14 mouse cellular contexts compared by ENCODE assay signal in the genomic region with DNA sequence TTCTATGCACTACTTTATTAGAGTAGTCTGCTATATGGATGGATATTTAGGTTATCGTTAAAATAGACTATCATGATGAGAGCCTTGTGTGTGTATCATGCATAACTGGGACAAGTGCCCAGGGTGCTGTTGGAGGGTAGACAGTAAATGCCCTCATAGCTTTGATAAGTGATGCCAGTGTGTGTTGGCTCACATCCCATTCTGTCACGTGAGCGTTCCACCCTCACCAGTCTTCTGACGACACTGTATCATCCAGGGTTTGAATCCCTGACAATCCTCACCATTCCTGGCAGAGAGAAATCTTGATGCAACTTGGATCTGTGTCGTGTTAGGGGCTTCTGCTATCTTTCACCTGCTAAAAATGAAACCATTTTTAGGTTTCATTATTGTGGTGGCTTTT. TPM values are rescaled to one million over a fixed set of nuclear protein-coding genes. Genes with fewer than 3 reads are reported as not detected.
A peak's percentile ranks its signal among the peaks of the same experiment; 100 is the strongest.
ATAC-seq lines count a peak whose summit lies in the region.
"Had no signal": no experiment of that assay in that cellular context is flagged by ENCODE, and none has a peak within 500 bp of the region (broad histone marks: within the 10 kb centered on the region; RNA-seq: fewer than 3 reads in every experiment).

No protein-coding gene starts in this region.

- WGBS in heart, embryonic 14.5 days: 30% methylated on average over 5 of the region's 5 CpGs
- 53% methylated on average over 5 of the region's 5 CpGs for WGBS in heart, embryonic 12.5 days
- 73% methylated on average over 5 of the region's 5 CpGs for WGBS in hindbrain, embryonic 16.5 days

- ATAC-seq in heart, embryonic 14.5 days (ENCODE audit: insufficient number of reproducible peaks, insufficient read depth, low FRiP score, low read depth): no peak
- ATAC-seq in heart, embryonic 12.5 days (ENCODE audit: insufficient number of reproducible peaks, low FRiP score): no peak
- ATAC-seq in megakaryocyte, adult 5-6 weeks (ENCODE audit: poor library complexity, severe bottlenecking): no peak; the same call in 1 of the 2 replicates
- ATAC-seq in common myeloid progenitor, adult 5-6 weeks (replicated peaks; ENCODE audit: low read depth, poor library complexity, severe bottlenecking): peak; percentile 9
- ATAC-seq in cerebellum, adult (ENCODE audit: insufficient number of reproducible peaks, low FRiP score, low TSS enrichment): no peak
- ATAC-seq in hindbrain, embryonic 16.5 days: no peak
- ATAC-seq: activated CD4-positive, CD25-positive, alpha-beta regulatory T cell, adult 4 months had no signal

- no peaks in the 10 kb centered on the region for H3K27me3 ChIP-seq in heart, embryonic 14.5 days (ENCODE audit: control insufficient read depth, insufficient read depth, low read length)
- H3K27me3 ChIP-seq in heart, embryonic 12.5 days (replicated peaks): no peaks in the 10 kb centered on the region
- peaks cover 2% of the 10 kb centered on the region for H3K27me3 ChIP-seq in megakaryocyte, embryonic 14.5 days (replicated peaks)
- no peaks in the 10 kb centered on the region for H3K27me3 ChIP-seq in hindbrain, embryonic 16.5 days (replicated peaks; ENCODE audit: control insufficient read depth, insufficient read depth, low read length)
- H3K27me3 ChIP-seq: forebrain, embryonic 12.5 days; kidney, embryonic 15.5 days; neural tube, embryonic 15.5 days; stomach, embryonic 15.5 days had no signal

- H3K36me3 ChIP-seq in heart, embryonic 14.5 days (ENCODE audit: control insufficient read depth, insufficient read depth, low read length): peaks cover 40% of the 10 kb centered on the region
- H3K36me3 ChIP-seq in heart, embryonic 12.5 days: peaks cover 44% of the 10 kb centered on the region
- H3K36me3 ChIP-seq in megakaryocyte, embryonic 14.5 days (replicated peaks; ENCODE audit: low read length): peaks cover 38% of the 10 kb centered on the region
- no peaks in the 10 kb centered on the region for H3K36me3 ChIP-seq in hindbrain, embryonic 16.5 days (ENCODE audit: control insufficient read depth, insufficient read depth, low read length)
- H3K36me3 ChIP-seq: forebrain, embryonic 12.5 days; neural tube, embryonic 15.5 days had no signal

- H3K4me2 ChIP-seq in heart, embryonic 14.5 days (ENCODE audit: low read length): no peak overlapping the region; the same call in 1 of the 2 replicates
- H3K4me2 ChIP-seq in heart, embryonic 12.5 days: no peak overlapping the region
- no peak overlapping the region for H3K4me2 ChIP-seq in hindbrain, embryonic 16.5 days (ENCODE audit: low read length)
- H3K4me2 ChIP-seq: forebrain, embryonic 12.5 days; kidney, embryonic 15.5 days; neural tube, embryonic 15.5 days; stomach, embryonic 15.5 days had no signal

- peaks cover 13 to 26% of the 10 kb centered on the region in 2 experiments for H3K4me1 ChIP-seq in heart, embryonic 14.5 days (ENCODE audit: control insufficient read depth in 2 of 2, insufficient read depth in 2 of 2, low read length in 2 of 2)
- H3K4me1 ChIP-seq in heart, embryonic 12.5 days (replicated peaks): peaks cover 35% of the 10 kb centered on the region
- H3K4me1 ChIP-seq in megakaryocyte, embryonic 14.5 days: peaks cover 34% of the 10 kb centered on the region
- no peaks in the 10 kb centered on the region for H3K4me1 ChIP-seq in hindbrain, embryonic 16.5 days (ENCODE audit: control insufficient read depth, insufficient read depth, low read depth, low read length)
- H3K4me1 ChIP-seq: forebrain, embryonic 12.5 days; neural tube, embryonic 15.5 days; stomach, embryonic 15.5 days had no signal

- H3K9ac ChIP-seq in heart, embryonic 14.5 days (ENCODE audit: low read length): no peak overlapping the region
- H3K9ac ChIP-seq in heart, embryonic 12.5 days: no peak overlapping the region
- no peak overlapping the region for H3K9ac ChIP-seq in hindbrain, embryonic 16.5 days (ENCODE audit: low read depth, low read length)
- H3K9ac ChIP-seq: forebrain, embryonic 12.5 days; kidney, embryonic 15.5 days; neural tube, embryonic 15.5 days; stomach, embryonic 15.5 days had no signal

- no peak overlapping the region for H3K4me3 ChIP-seq in heart, embryonic 14.5 days (ENCODE audit: control insufficient read depth in 1 of 2, insufficient read depth in 1 of 2, low read depth in 1 of 2, low read length in 2 of 2)
- no peak overlapping the region for H3K4me3 ChIP-seq in heart, embryonic 12.5 days
- peak overlapping the region; percentile 44 for H3K4me3 ChIP-seq in megakaryocyte, embryonic 14.5 days (replicated peaks)
- no peak overlapping the region for H3K4me3 ChIP-seq in hindbrain, embryonic 16.5 days (ENCODE audit: low read length)
- H3K4me3 ChIP-seq: forebrain, embryonic 12.5 days; heart, adult 2 months; kidney, embryonic 15.5 days; neural tube, embryonic 15.5 days; stomach, embryonic 15.5 days had no signal

- H3K9me3 ChIP-seq in heart, embryonic 14.5 days (ENCODE audit: control insufficient read depth, low read length): no peaks in the 10 kb centered on the region
- no peaks in the 10 kb centered on the region for H3K9me3 ChIP-seq in heart, embryonic 12.5 days (replicated peaks)
- H3K9me3 ChIP-seq in megakaryocyte, embryonic 14.5 days: no peaks in the 10 kb centered on the region
- H3K9me3 ChIP-seq in hindbrain, embryonic 16.5 days (ENCODE audit: control insufficient read depth, low read length): no peaks in the 10 kb centered on the region
- H3K9me3 ChIP-seq: forebrain, embryonic 12.5 days; kidney, embryonic 15.5 days; neural tube, embryonic 15.5 days; stomach, embryonic 15.5 days had no signal

- H3K27ac ChIP-seq in heart, embryonic 14.5 days (replicated peaks in 1 of 2; ENCODE audit: control insufficient read depth in 1 of 2, insufficient read depth in 1 of 2, low read depth in 2 of 2, low read length in 2 of 2): peak overlapping the region; percentile 14 to 35; a peak in 2 of 4 replicates
- no peak overlapping the region for H3K27ac ChIP-seq in heart, embryonic 12.5 days (ENCODE audit: poor library complexity, severe bottlenecking)
- no peak overlapping the region for H3K27ac ChIP-seq in hindbrain, embryonic 16.5 days (ENCODE audit: low read depth, low read length)
- H3K27ac ChIP-seq: forebrain, embryonic 12.5 days; heart, adult 2 months; kidney, embryonic 15.5 days; neural tube, embryonic 15.5 days; stomach, embryonic 15.5 days had no signal

RNA-seq across cellular contexts. Expression of a gene that starts 29.2 kb away (rescaled TPM):
- 374 and 393 TPM in 2 replicates for polyA plus RNA-seq in heart, embryonic 14.5 days (2014; fragmentation: Nextera tagmentation; extraction: Ambion mirVana)
- 327 and 336 TPM in 2 replicates for polyA plus RNA-seq in heart, embryonic 12.5 days (2016; fragmentation: Nextera tagmentation; extraction: Ambion mirVana)
- polyA plus RNA-seq in megakaryocyte, embryonic 14.5 days (2012; ENCODE audit: insufficient read depth, low replicate concordance): 55.2 and 227 TPM in 2 replicates
- 570 and 686 TPM in 2 replicates for total RNA-seq in megakaryocyte, adult 5-6 weeks (2015)
- 409 and 433 TPM in 2 replicates for total RNA-seq in megakaryocyte, adult 5-6 weeks (2017)
- 54.6 and 60.2 TPM in 2 replicates for total RNA-seq in common myeloid progenitor, adult 5-6 weeks (2017)
- polyA plus RNA-seq in hindbrain, embryonic 16.5 days (2015; fragmentation: Nextera tagmentation; extraction: Ambion mirVana): 74.7 and 94.7 TPM in 2 replicates

RNA-seq across cellular contexts. Expression of a gene that starts 29.2 kb away (rescaled TPM):
- 1.4 TPM in 2 replicates for polyA plus RNA-seq in heart, embryonic 14.5 days (2014; fragmentation: Nextera tagmentation; extraction: Ambion mirVana)
- polyA plus RNA-seq in heart, embryonic 12.5 days (2016; fragmentation: Nextera tagmentation; extraction: Ambion mirVana): 1.2 and 1.3 TPM in 2 replicates
- polyA plus RNA-seq in megakaryocyte, embryonic 14.5 days (2012; ENCODE audit: insufficient read depth, low replicate concordance): not detected in 2 replicates
- 0.25 and 0.36 TPM in 2 replicates for total RNA-seq in megakaryocyte, adult 5-6 weeks (2015)
- total RNA-seq in megakaryocyte, adult 5-6 weeks (2017): 0.53 TPM in 1 of 2 replicates, not detected in the other
- not detected in 2 replicates for total RNA-seq in common myeloid progenitor, adult 5-6 weeks (2017)
- polyA plus RNA-seq in hindbrain, embryonic 16.5 days (2015; fragmentation: Nextera tagmentation; extraction: Ambion mirVana): 0.29 and 0.41 TPM in 2 replicates
- total RNA-seq: gastrocnemius, adult 18-20 months; heart, adult 2 months had no signal

Comparison
In these comparisons a context has a peak if more than half of its experiments do, and no peak if none do; other contexts are left out.
1. H3K27ac ChIP-seq: peak in heart, embryonic 14.5 days (2 of 2); none in heart, embryonic 12.5 days (single experiment) and hindbrain, embryonic 16.5 days (single experiment).